Mouse (Mus musculus) heart, embryonic 10.5 days (tissue): ENCODE results near the gene Fgfr2. TPM values are rescaled to one million over a fixed set of nuclear protein-coding genes. Genes with fewer than 3 reads are reported as not detected.

ENCODE experiments used
- DNase-seq: peaks from one replicate; pipeline ENCODE4 v3.0.0-alpha.2; 2017; ENCODE audit warnings: low spot score
- H3K27ac ChIP-seq: fragments of 300-500 bp; sonication (generic); 2 replicates; pipeline ENCODE4 v1.5.1; 2016; ENCODE audit warnings: mild to moderate bottlenecking
- H3K27me3 ChIP-seq: fragments of 300-500 bp; sonication (generic); 2 replicates; pipeline ENCODE4 v1.6.1; 2016; ENCODE audit warnings: mild to moderate bottlenecking; ENCODE audit not compliant: poor library complexity, insufficient read depth, severe bottlenecking
- H3K36me3 ChIP-seq: fragments of 300-500 bp; sonication (generic); 2 replicates; pipeline ENCODE4 v1.6.1; 2016; ENCODE audit warnings: mild to moderate bottlenecking, moderate library complexity
- H3K4me1 ChIP-seq: fragments of 300-500 bp; sonication (generic); 2 replicates; pipeline ENCODE4 v1.6.1; 2016; ENCODE audit warnings: mild to moderate bottlenecking
- H3K4me3 ChIP-seq: fragments of 300-500 bp; sonication (generic); 2 replicates; pipeline ENCODE4 v1.5.1; 2016; ENCODE audit warnings: mild to moderate bottlenecking, moderate library complexity
- H3K9me3 ChIP-seq: fragments of 300-500 bp; sonication (generic); 2 replicates; pipeline ENCODE4 v1.6.1; 2016; ENCODE audit warnings: mild to moderate bottlenecking, moderate library complexity
- WGBS: fragments of 180-500 bp; shearing (Covaris S2); methylation state at CpG from one replicate; pipeline ENCODE4 v1.1.7; 2016; 5-methylcytosine and 5-hydroxymethylcytosine counted together
- polyA plus RNA-seq: library from polyadenylated mRNA; unstranded; fragments of >200 nt; fragmentation: Nextera tagmentation; extraction: Ambion mirVana; gene quantifications from 2 replicates; pipeline ENCODE4 v1.2.1, GENCODE M21; 2016

The Fgfr2 gene
- polyA plus RNA-seq, 1 experiment from 2014 or later: 46.6 TPM

DNA sequence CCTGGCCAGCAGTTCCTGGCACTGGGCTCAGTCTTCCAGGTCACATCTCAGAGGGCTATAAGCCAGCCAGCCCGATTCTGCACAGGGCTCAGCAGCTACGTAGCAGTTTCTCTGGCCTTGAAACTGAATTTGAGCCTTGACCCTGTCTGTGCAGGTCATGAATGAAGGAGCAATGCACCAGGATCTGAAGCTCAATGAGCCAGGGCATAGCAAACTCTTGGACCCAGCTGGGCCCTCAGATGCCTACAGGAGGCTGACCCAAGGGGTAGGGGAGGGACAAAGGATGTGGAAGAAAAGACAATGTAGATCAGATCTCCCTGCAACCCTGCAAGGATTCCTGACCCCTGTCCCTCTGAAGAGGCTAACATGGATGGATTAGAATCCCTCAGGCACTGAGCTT is 1801.0 kb downstream of the Fgfr2 start, which contains the start of gene Cuzd1:
Cuzd1 (minus strand) TSS at position 101 of the 400 bp plus-strand sequence.
- H3K4me3 ChIP-seq: no peak within 1 kb of the TSS
- H3K27ac ChIP-seq: no peak within 1 kb of the TSS
- H3K4me1 ChIP-seq: peaks cover 5% of the 10 kb centered on the region; the same call in 1 of the 2 replicates
- no peaks in the 10 kb centered on the region for H3K27me3 ChIP-seq
- H3K36me3 ChIP-seq: no peaks in the 10 kb centered on the region
- no peak for DNase-seq
- H3K9me3 ChIP-seq: no peaks in the 10 kb centered on the region
- WGBS: 90% methylated on average over 2 of the region's 2 CpGs

- Histone ChIP-seq H3K27ac (no peak overlapping the region), H3K36me3 (no peaks in the 10 kb centered on the region), H3K4me3 (no peak overlapping the region), H3K4me1 (peaks cover 5% of the 10 kb centered on the region; the same call in 1 of the 2 replicates), H3K9me3 (no peaks in the 10 kb centered on the region), H3K27me3 (no peaks in the 10 kb centered on the region)
- DNase-seq: no peak
- 65% methylated on average over 5 of the region's 7 CpGs for WGBS
Observed at GRCm38 (mm10) chr7:131318340-131318739, 1804.8 kb downstream of the Fgfr2 start.

DNA sequence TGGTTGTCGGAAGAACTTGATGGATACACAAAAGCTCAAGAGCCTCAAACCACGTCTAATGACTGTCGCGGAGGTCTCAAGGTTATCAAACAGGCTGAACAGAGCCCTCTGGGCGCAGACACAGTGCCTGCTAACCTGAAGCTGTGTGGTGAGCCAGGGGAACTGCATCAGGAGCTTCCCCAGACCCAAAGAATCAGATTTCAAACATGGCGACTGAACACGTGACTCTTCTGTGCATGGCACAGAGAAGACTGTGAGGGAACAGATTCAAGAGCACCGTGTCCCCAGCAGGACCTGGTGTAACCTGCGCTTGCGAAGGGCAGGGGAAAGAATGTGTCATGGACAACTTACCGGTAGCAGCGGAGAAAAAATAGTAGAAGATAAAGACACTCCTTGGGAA is 1805.6 kb downstream of the Fgfr2 start:
- H3K4me1 ChIP-seq: peaks cover 5% of the 10 kb centered on the region; the same call in 1 of the 2 replicates
- no peak overlapping the region for H3K4me3 ChIP-seq
- H3K36me3 ChIP-seq: no peaks in the 10 kb centered on the region
- WGBS: 51% methylated on average over 12 of the region's 12 CpGs
- no peak for DNase-seq
- H3K27me3 ChIP-seq: no peaks in the 10 kb centered on the region
- H3K9me3 ChIP-seq: no peaks in the 10 kb centered on the region
- H3K27ac ChIP-seq: no peak overlapping the region

DNA sequence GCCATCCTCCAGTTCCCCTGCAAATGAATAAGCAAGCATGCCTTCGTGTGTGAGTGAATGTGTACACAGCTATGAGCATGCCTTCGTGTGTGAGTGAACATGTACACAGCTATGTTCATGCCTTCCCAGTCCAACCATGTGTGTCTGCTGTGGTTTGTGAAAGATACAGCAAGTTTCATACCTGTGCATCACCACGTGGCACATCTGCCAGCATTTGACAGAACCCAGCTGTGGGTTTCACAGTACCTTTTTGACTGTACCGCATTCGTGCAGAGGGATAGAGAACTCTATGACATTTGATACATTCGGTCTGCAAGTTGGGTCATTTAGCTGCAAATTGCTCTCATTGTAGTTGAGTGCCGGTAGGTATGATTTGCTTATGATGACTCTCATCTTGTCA is 1808.7 kb downstream of the Fgfr2 start:
- no peak overlapping the region for H3K27ac ChIP-seq
- no peaks in the 10 kb centered on the region for H3K9me3 ChIP-seq
- H3K4me1 ChIP-seq: peaks cover 5% of the 10 kb centered on the region; the same call in 1 of the 2 replicates
- H3K27me3 ChIP-seq: no peaks in the 10 kb centered on the region
- no peaks in the 10 kb centered on the region for H3K36me3 ChIP-seq
- WGBS: 84% methylated on average over 7 of the region's 7 CpGs
- H3K4me3 ChIP-seq: no peak overlapping the region
- DNase-seq: no peak

DNA sequence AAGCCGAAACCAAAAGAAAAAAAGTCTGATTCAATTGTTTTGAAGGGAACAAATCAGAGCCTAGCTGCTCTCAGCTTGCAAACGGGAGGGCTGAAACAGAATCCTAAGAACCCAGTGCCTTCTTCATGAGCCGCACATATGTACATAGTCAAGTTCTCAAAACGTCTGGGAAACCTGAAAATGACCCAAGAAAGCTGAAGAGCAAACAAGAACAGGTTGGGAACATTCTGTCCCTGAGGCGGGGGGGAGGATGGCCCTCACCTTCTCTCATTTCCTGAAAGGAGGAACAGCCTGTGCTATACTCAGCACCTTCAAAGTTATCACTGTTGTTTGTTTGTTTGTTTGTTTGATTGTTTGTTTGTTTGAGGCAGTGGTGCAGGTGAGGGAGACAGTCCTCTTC is 1816.4 kb downstream of the Fgfr2 start:
- no peaks in the 10 kb centered on the region for H3K27me3 ChIP-seq
- no peaks in the 10 kb centered on the region for H3K36me3 ChIP-seq
- H3K27ac ChIP-seq: no peak overlapping the region
- no peak for DNase-seq
- H3K9me3 ChIP-seq: no peaks in the 10 kb centered on the region
- H3K4me1 ChIP-seq: no peaks in the 10 kb centered on the region
- WGBS: 82% methylated on average over 5 of the region's 5 CpGs
- H3K4me3 ChIP-seq: no peak overlapping the region

DNA sequence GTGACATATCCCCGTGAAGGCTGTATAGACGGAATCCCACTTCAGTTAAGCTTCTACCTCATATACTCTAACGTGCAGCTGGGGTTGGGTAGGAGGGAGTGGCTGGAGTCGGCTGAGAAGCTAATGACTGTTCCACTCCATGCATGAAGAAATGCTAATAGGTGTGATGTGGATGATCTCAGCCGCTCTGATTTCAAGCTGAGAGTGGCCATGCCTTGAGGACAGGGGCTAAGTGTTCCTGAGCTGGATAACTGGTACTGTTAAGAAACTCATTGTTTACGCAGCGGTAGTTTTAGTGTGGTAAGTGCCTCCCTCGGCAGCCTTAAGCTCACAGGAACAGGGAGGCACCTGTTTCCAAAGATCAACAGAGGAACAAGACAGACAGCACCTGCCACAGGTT is 1819.8 kb downstream of the Fgfr2 start:
- Histone ChIP-seq H3K4me1 (no peaks in the 10 kb centered on the region), H3K27me3 (no peaks in the 10 kb centered on the region), H3K9me3 (no peaks in the 10 kb centered on the region), H3K36me3 (no peaks in the 10 kb centered on the region), H3K4me3 (no peak overlapping the region), H3K27ac (no peak overlapping the region)
- 77% methylated on average over 8 of the region's 8 CpGs for WGBS
- DNase-seq: peak; percentile 50

DNA sequence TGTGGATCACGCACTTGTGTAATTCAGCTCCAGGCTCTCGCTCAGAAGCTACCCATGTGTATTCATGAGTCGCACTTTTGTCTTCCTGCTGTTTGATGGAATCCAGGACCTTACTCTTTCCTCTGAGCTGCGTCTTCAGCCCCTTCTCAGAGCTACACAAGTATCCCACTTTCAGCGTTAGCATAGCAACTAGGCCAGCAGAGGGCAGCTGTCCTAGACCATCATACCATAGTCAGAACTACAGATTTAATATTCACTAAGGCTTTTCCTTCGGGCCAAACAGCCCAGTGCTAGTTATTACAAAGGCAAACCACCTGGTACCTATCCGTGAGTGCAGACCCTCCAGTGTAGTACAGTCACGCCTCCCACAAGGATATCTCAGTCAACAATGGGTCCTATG is 1826.0 kb downstream of the Fgfr2 start:
- H3K4me3 ChIP-seq: no peak overlapping the region
- no peaks in the 10 kb centered on the region for H3K36me3 ChIP-seq
- 70% methylated on average over 8 of the region's 8 CpGs for WGBS
- no peaks in the 10 kb centered on the region for H3K9me3 ChIP-seq
- no peak for DNase-seq
- no peak overlapping the region for H3K27ac ChIP-seq
- H3K4me1 ChIP-seq: no peaks in the 10 kb centered on the region
- no peaks in the 10 kb centered on the region for H3K27me3 ChIP-seq

DNA sequence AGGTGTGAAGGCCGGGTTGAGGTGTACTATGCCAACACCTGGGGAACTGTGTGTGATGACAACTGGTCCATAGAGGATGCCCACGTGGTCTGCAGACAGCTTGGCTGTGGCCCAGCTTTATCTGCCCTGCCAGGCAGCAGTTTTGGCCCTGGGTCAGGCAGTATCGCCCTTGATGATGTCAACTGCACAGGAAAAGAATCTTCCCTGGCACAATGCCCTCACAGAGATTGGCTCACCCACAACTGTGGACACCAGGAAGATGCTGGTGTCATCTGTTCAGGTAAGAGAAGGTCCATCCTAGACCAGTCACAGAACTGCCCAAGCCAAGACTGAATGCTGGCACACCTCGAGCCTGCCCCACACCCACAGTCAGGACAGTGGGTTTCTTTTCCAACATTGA is 1857.3 kb downstream of the Fgfr2 start:
- Histone ChIP-seq H3K9me3 (no peaks in the 10 kb centered on the region), H3K27ac (no peak overlapping the region), H3K4me3 (no peak overlapping the region), H3K27me3 (no peaks in the 10 kb centered on the region), H3K36me3 (no peaks in the 10 kb centered on the region), H3K4me1 (no peaks in the 10 kb centered on the region)
- DNase-seq: no peak
- WGBS: 74% methylated on average over 4 of the region's 4 CpGs

- Histone ChIP-seq H3K27me3 (no peaks in the 10 kb centered on the region), H3K9me3 (no peaks in the 10 kb centered on the region), H3K4me1 (no peaks in the 10 kb centered on the region), H3K36me3 (no peaks in the 10 kb centered on the region), H3K4me3 (no peak overlapping the region), H3K27ac (no peak overlapping the region)
- WGBS: 83% methylated on average over 4 of the region's 4 CpGs
- DNase-seq: no peak
Observed at GRCm38 (mm10) chr7:131264251-131264650, 1858.9 kb downstream of the Fgfr2 start.

DNA sequence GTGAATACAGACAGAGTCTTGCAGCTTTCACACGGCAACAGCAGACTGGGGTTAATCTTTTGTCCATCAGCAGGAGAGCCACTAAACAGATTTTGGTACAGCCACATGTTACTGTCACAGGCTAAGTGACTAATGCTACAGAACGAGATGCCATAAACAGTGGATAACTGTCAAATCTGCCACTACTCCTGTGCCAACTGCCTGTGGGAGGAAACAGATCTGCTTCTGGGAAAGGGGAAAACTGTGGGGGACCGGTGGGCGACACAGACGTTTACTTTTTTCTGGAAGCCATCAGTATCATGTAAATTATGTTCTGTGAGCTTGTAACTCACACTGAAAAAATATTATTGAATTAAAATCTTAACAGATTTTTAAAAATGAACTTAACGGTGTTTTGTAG is 1862.2 kb downstream of the Fgfr2 start:
- WGBS: 70% methylated on average over 6 of the region's 6 CpGs
- Histone ChIP-seq H3K27me3 (no peaks in the 10 kb centered on the region), H3K36me3 (no peaks in the 10 kb centered on the region), H3K27ac (no peak overlapping the region), H3K4me1 (no peaks in the 10 kb centered on the region), H3K4me3 (no peak overlapping the region), H3K9me3 (no peaks in the 10 kb centered on the region)
- no peak for DNase-seq

DNA sequence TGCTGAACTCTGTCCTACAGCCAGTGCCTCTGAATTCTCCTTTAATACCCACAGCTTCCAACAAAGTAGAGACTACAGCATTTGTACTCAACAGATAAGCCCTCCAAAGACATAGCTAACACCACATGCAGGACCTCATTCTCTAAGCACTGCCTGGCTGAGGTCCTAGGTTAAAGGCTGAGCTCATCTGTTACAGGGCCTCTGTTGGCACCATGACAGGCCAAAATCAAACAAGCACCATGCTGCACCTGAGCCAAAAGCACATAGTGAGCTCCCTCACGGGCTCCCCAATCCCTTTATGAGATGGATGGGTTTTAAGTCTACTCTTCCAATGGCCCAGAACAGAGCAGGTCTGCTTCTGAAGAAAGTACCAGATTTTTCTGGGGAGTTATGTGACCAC is 1865.8 kb downstream of the Fgfr2 start:
- Histone ChIP-seq H3K4me3 (no peak overlapping the region), H3K36me3 (no peaks in the 10 kb centered on the region), H3K4me1 (no peaks in the 10 kb centered on the region), H3K9me3 (no peaks in the 10 kb centered on the region), H3K27ac (no peak overlapping the region), H3K27me3 (no peaks in the 10 kb centered on the region)
- WGBS: 75% methylated on average over 1 of the region's 1 CpGs
- no peak for DNase-seq

DNA sequence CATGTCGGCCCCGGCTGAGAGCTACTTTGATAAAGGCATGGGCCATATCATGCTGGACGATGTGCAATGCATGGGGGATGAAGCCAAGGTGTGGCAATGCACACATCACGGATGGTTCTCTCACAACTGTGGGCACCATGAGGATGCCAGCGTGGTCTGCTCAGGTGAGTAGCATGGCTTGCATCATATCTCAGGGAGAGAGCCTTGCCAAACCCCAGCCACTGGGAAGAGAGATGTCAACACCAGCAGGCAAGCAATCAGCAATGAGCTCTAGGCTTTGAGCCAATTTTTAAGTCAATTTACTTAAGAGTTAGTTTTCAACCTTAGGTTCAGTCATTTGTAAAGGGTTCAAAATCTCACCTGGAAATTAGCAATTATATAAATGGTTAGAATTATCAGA is 1866.3 kb downstream of the Fgfr2 start:
- DNase-seq: no peak
- H3K36me3 ChIP-seq: no peaks in the 10 kb centered on the region
- no peaks in the 10 kb centered on the region for H3K4me1 ChIP-seq
- no peaks in the 10 kb centered on the region for H3K27me3 ChIP-seq
- no peak overlapping the region for H3K4me3 ChIP-seq
- H3K9me3 ChIP-seq: no peaks in the 10 kb centered on the region
- no peak overlapping the region for H3K27ac ChIP-seq
- 87% methylated on average over 5 of the region's 5 CpGs for WGBS

- Histone ChIP-seq H3K9me3 (no peaks in the 10 kb centered on the region), H3K27ac (no peak overlapping the region), H3K4me1 (no peaks in the 10 kb centered on the region), H3K4me3 (no peak overlapping the region), H3K27me3 (no peaks in the 10 kb centered on the region), H3K36me3 (no peaks in the 10 kb centered on the region)
- WGBS: 14% methylated on average over 1 of the region's 1 CpGs
- DNase-seq: no peak
Observed at GRCm38 (mm10) chr7:131244993-131245392, 1878.2 kb downstream of the Fgfr2 start.

- DNase-seq: no peak
- no peaks in the 10 kb centered on the region for H3K27me3 ChIP-seq
- H3K4me3 ChIP-seq: no peak overlapping the region
Observed at GRCm38 (mm10) chr7:131236091-131236490, 1887.1 kb downstream of the Fgfr2 start.

More at GRCm38 (mm10) chr7:131236091-131236490, 1887.1 kb downstream of the Fgfr2 start:
- Histone ChIP-seq H3K4me1 (no peaks in the 10 kb centered on the region), H3K27ac (no peak overlapping the region), H3K36me3 (no peaks in the 10 kb centered on the region), H3K9me3 (no peaks in the 10 kb centered on the region)
